Mouse (Mus musculus): ENCODE data around the gene Cdca5. TPM values are rescaled to one million over a fixed set of nuclear protein-coding genes. Genes with fewer than 3 reads are reported as not detected.

Cdca5 gene
- polyA plus RNA-seq, 1 experiment from 2014 or later = 51.5 TPM

GRCm38 (mm10) chr19:6082156-6082555 is 2.6 kb upstream of the Cdca5 start, which contains the start of gene Gm28374:
Gene Gm28374 (minus strand): TSS chr19:6082256.
- H3K4me3 ChIP-seq (ENCODE audit: low read depth, low read length) = no peak within 1 kb of the TSS
- WGBS = 90% methylated on average over 9 of the region's 9 CpGs
- peaks cover 6% of the 10 kb centered on the region for H3K4me1 ChIP-seq (replicated peaks; ENCODE audit: control insufficient read depth, insufficient read depth, low read length)
- no peak within 1 kb of the TSS for H3K4me2 ChIP-seq (replicated peaks; ENCODE audit: low read depth, low read length)
- H3K27ac ChIP-seq (ENCODE audit: low read depth, low read length) = no peak within 1 kb of the TSS
- H3K27me3 ChIP-seq (ENCODE audit: control insufficient read depth, insufficient read depth, low read length) = no peaks in the 10 kb centered on the region
- DNase-seq (ENCODE audit: low spot score) (no peak), ATAC-seq (ENCODE audit: low FRiP score) (no peak)
- H3K9ac ChIP-seq (ENCODE audit: low read depth, low read length) = no peak within 1 kb of the TSS
- no peaks in the 10 kb centered on the region for H3K9me3 ChIP-seq (ENCODE audit: control insufficient read depth, low read length)
- no peaks in the 10 kb centered on the region for H3K36me3 ChIP-seq (ENCODE audit: control insufficient read depth, insufficient read depth, low read length)

GRCm38 (mm10) chr19:6085417-6085879 is 665 bp downstream of the Cdca5 start:
- no peaks in the 10 kb centered on the region for H3K27me3 ChIP-seq (ENCODE audit: control insufficient read depth, insufficient read depth, low read length)
- H3K4me3 ChIP-seq (ENCODE audit: low read depth, low read length) = peak overlapping the region; percentile 78
- H3K4me2 ChIP-seq (replicated peaks; ENCODE audit: low read depth, low read length) = peak overlapping the region; percentile 90
- whole genome bisulfite sequencing = under 1% methylated on average over 17 of the region's 17 CpGs
- H3K9me3 ChIP-seq (ENCODE audit: control insufficient read depth, low read length) = no peaks in the 10 kb centered on the region
- H3K4me1 ChIP-seq (replicated peaks; ENCODE audit: control insufficient read depth, insufficient read depth, low read length) = peaks cover 6% of the 10 kb centered on the region
- peaks cover 3% of the 10 kb centered on the region for H3K36me3 ChIP-seq (ENCODE audit: control insufficient read depth, insufficient read depth, low read length)
- DNase-seq (ENCODE audit: low spot score) = peak; percentile 77
- ATAC-seq (ENCODE audit: low FRiP score) = peak; percentile 78
- H3K27ac ChIP-seq (ENCODE audit: low read depth, low read length) = no peak overlapping the region
- peak overlapping the region; percentile 59 for H3K9ac ChIP-seq (ENCODE audit: low read depth, low read length)

GRCm38 (mm10) chr19:6088841-6089240 is 4.1 kb downstream of the Cdca5 start:
- 98% methylated on average over 13 of the region's 13 CpGs for WGBS
- Histone ChIP-seq H3K4me2 (replicated peaks; ENCODE audit: low read depth, low read length) (no peak overlapping the region), H3K4me1 (replicated peaks; ENCODE audit: control insufficient read depth, insufficient read depth, low read length) (peaks cover 4% of the 10 kb centered on the region), H3K9me3 (ENCODE audit: control insufficient read depth, low read length) (no peaks in the 10 kb centered on the region), H3K36me3 (ENCODE audit: control insufficient read depth, insufficient read depth, low read length) (peaks cover 12% of the 10 kb centered on the region), H3K27ac (ENCODE audit: low read depth, low read length) (no peak overlapping the region), H3K9ac (ENCODE audit: low read depth, low read length) (no peak overlapping the region), H3K4me3 (ENCODE audit: low read depth, low read length) (no peak overlapping the region), H3K27me3 (ENCODE audit: control insufficient read depth, insufficient read depth, low read length) (no peaks in the 10 kb centered on the region)
- ATAC-seq (ENCODE audit: low FRiP score) = no peak
- no peak for DNase-seq (ENCODE audit: low spot score)

GRCm38 (mm10) chr19:6094119-6094518 is 9.3 kb downstream of the Cdca5 start, which contains the start of gene AC131692.1:
Gene AC131692.1 (plus strand): TSS chr19:6094419.
- H3K9me3 ChIP-seq (ENCODE audit: control insufficient read depth, low read length) = no peaks in the 10 kb centered on the region
- 91% methylated on average over 7 of the region's 7 CpGs for WGBS
- H3K36me3 ChIP-seq (ENCODE audit: control insufficient read depth, insufficient read depth, low read length) = peaks cover 12% of the 10 kb centered on the region
- no peak for DNase-seq (ENCODE audit: low spot score)
- H3K4me1 ChIP-seq (replicated peaks; ENCODE audit: control insufficient read depth, insufficient read depth, low read length) = no peaks in the 10 kb centered on the region
- no peak within 1 kb of the TSS for H3K9ac ChIP-seq (ENCODE audit: low read depth, low read length)
- H3K27ac ChIP-seq (ENCODE audit: low read depth, low read length) = no peak within 1 kb of the TSS
- H3K4me2 ChIP-seq (replicated peaks; ENCODE audit: low read depth, low read length) = no peak within 1 kb of the TSS
- H3K4me3 ChIP-seq (ENCODE audit: low read depth, low read length) = no peak within 1 kb of the TSS
- no peak for ATAC-seq (ENCODE audit: low FRiP score)
- H3K27me3 ChIP-seq (ENCODE audit: control insufficient read depth, insufficient read depth, low read length) = no peaks in the 10 kb centered on the region

- DNase-seq (ENCODE audit: low spot score) (no peak), ATAC-seq (ENCODE audit: low FRiP score) (no peak)
- Histone ChIP-seq H3K4me1 (replicated peaks; ENCODE audit: control insufficient read depth, insufficient read depth, low read length) (no peaks in the 10 kb centered on the region), H3K4me3 (ENCODE audit: low read depth, low read length) (no peak overlapping the region), H3K4me2 (replicated peaks; ENCODE audit: low read depth, low read length) (no peak overlapping the region), H3K9me3 (ENCODE audit: control insufficient read depth, low read length) (no peaks in the 10 kb centered on the region), H3K27me3 (ENCODE audit: control insufficient read depth, insufficient read depth, low read length) (no peaks in the 10 kb centered on the region), H3K36me3 (ENCODE audit: control insufficient read depth, insufficient read depth, low read length) (no peaks in the 10 kb centered on the region), H3K27ac (ENCODE audit: low read depth, low read length) (no peak overlapping the region), H3K9ac (ENCODE audit: low read depth, low read length) (no peak overlapping the region)
- 81% methylated on average over 3 of the region's 3 CpGs for WGBS
Observed at GRCm38 (mm10) chr19:6097847-6098246, 13.1 kb downstream of the Cdca5 start.

- Histone ChIP-seq H3K9me3 (ENCODE audit: control insufficient read depth, low read length) (no peaks in the 10 kb centered on the region), H3K36me3 (ENCODE audit: control insufficient read depth, insufficient read depth, low read length) (no peaks in the 10 kb centered on the region), H3K27me3 (ENCODE audit: control insufficient read depth, insufficient read depth, low read length) (no peaks in the 10 kb centered on the region), H3K4me3 (ENCODE audit: low read depth, low read length) (no peak overlapping the region), H3K27ac (ENCODE audit: low read depth, low read length) (no peak overlapping the region), H3K9ac (ENCODE audit: low read depth, low read length) (no peak overlapping the region), H3K4me1 (replicated peaks; ENCODE audit: control insufficient read depth, insufficient read depth, low read length) (no peaks in the 10 kb centered on the region), H3K4me2 (replicated peaks; ENCODE audit: low read depth, low read length) (no peak overlapping the region)
- 54% methylated on average over 6 of the region's 6 CpGs for WGBS
- DNase-seq (ENCODE audit: low spot score) = no peak
- no peak for ATAC-seq (ENCODE audit: low FRiP score)
Observed at GRCm38 (mm10) chr19:6101186-6101585, 16.4 kb downstream of the Cdca5 start.

- Histone ChIP-seq H3K27me3 (ENCODE audit: control insufficient read depth, insufficient read depth, low read length) (no peaks in the 10 kb centered on the region), H3K4me3 (ENCODE audit: low read depth, low read length) (no peak overlapping the region), H3K4me2 (replicated peaks; ENCODE audit: low read depth, low read length) (no peak overlapping the region), H3K9me3 (ENCODE audit: control insufficient read depth, low read length) (no peaks in the 10 kb centered on the region), H3K27ac (ENCODE audit: low read depth, low read length) (no peak overlapping the region), H3K36me3 (ENCODE audit: control insufficient read depth, insufficient read depth, low read length) (no peaks in the 10 kb centered on the region), H3K4me1 (replicated peaks; ENCODE audit: control insufficient read depth, insufficient read depth, low read length) (no peaks in the 10 kb centered on the region), H3K9ac (ENCODE audit: low read depth, low read length) (0 out of 2 replicates have a peak overlapping the region, but pooled peaks have one; percentile 7)
- WGBS = 80% methylated on average over 6 of the region's 6 CpGs
- DNase-seq (ENCODE audit: low spot score) (no peak), ATAC-seq (ENCODE audit: low FRiP score) (no peak)
Observed at GRCm38 (mm10) chr19:6102169-6102853, 17.5 kb downstream of the Cdca5 start.

- DNase-seq (ENCODE audit: low spot score) (no peak), ATAC-seq (ENCODE audit: low FRiP score) (no peak)
- no peaks in the 10 kb centered on the region for H3K4me1 ChIP-seq (replicated peaks; ENCODE audit: control insufficient read depth, insufficient read depth, low read length)
- H3K9me3 ChIP-seq (ENCODE audit: control insufficient read depth, low read length) = no peaks in the 10 kb centered on the region
- H3K36me3 ChIP-seq (ENCODE audit: control insufficient read depth, insufficient read depth, low read length) = no peaks in the 10 kb centered on the region
- H3K4me2 ChIP-seq (replicated peaks; ENCODE audit: low read depth, low read length) = no peak overlapping the region
- WGBS = 91% methylated on average over 4 of the region's 4 CpGs
- H3K27ac ChIP-seq (ENCODE audit: low read depth, low read length) = no peak overlapping the region
- H3K9ac ChIP-seq (ENCODE audit: low read depth, low read length) = no peak overlapping the region; the same call in 1 of the 2 replicates
- no peak overlapping the region for H3K4me3 ChIP-seq (ENCODE audit: low read depth, low read length)
- H3K27me3 ChIP-seq (ENCODE audit: control insufficient read depth, insufficient read depth, low read length) = no peaks in the 10 kb centered on the region
Observed at GRCm38 (mm10) chr19:6104476-6104875, 19.7 kb downstream of the Cdca5 start.

- Histone ChIP-seq H3K36me3 (ENCODE audit: control insufficient read depth, insufficient read depth, low read length) (no peaks in the 10 kb centered on the region), H3K27ac (ENCODE audit: low read depth, low read length) (no peak within 1 kb of the TSS), H3K4me1 (replicated peaks; ENCODE audit: control insufficient read depth, insufficient read depth, low read length) (no peaks in the 10 kb centered on the region), H3K4me3 (ENCODE audit: low read depth, low read length) (no peak within 1 kb of the TSS), H3K4me2 (replicated peaks; ENCODE audit: low read depth, low read length) (no peak within 1 kb of the TSS), H3K9me3 (ENCODE audit: control insufficient read depth, low read length) (no peaks in the 10 kb centered on the region), H3K9ac (ENCODE audit: low read depth, low read length) (no peak within 1 kb of the TSS), H3K27me3 (ENCODE audit: control insufficient read depth, insufficient read depth, low read length) (no peaks in the 10 kb centered on the region)
- DNase-seq (ENCODE audit: low spot score) (no peak), ATAC-seq (ENCODE audit: low FRiP score) (no peak)
- WGBS = 85% methylated on average over 7 of the region's 7 CpGs
Observed at GRCm38 (mm10) chr19:6105586-6105985, 20.8 kb downstream of the Cdca5 start, which contains the start of gene Naaladl1. Gene Naaladl1 (plus strand): TSS chr19:6105782.
